Mouse (Mus musculus) lung, postnatal 0 days (tissue): ENCODE results near the gene Serinc3. TPM values are rescaled to one million over a fixed set of nuclear protein-coding genes. Genes with fewer than 3 reads are reported as not detected.
A peak's percentile ranks its signal among the peaks of the same experiment; 100 is the strongest.

Experiments used
- ATAC-seq: fragments of 200-750 bp; cut with Nextera tagmentation; 2 replicates; pipeline ENCODE4 v1.8.0; 2017; ENCODE audit warnings: moderate library complexity
- DNase-seq: peaks from one replicate; pipeline ENCODE4 v3.0.0-alpha.2; 2016; ENCODE audit warnings: low spot score
- H3K27ac ChIP-seq: fragments of 300-500 bp; sonication (generic); 2 replicates; pipeline ENCODE4 v1.5.1; 2014; ENCODE audit warnings: antibody characterized with exemption, mild to moderate bottlenecking, low read length, mixed read lengths
- H3K27me3 ChIP-seq: fragments of 300-500 bp; sonication (generic); replicated peaks from 2 replicates; pipeline ENCODE4 v1.6.1; 2014; ENCODE audit warnings: low read length, mixed read lengths; ENCODE audit not compliant: insufficient read depth
- H3K36me3 ChIP-seq: fragments of 300-500 bp; sonication (generic); 2 replicates; pipeline ENCODE4 v1.6.1; 2014; ENCODE audit warnings: low read length, mixed read lengths; ENCODE audit not compliant: insufficient read depth
- H3K4me1 ChIP-seq: fragments of 300-500 bp; sonication (generic); 2 replicates; pipeline ENCODE4 v1.6.1; 2014; ENCODE audit warnings: antibody characterized with exemption, low read depth, low read length, mixed read lengths; ENCODE audit not compliant: insufficient read depth
- H3K4me2 ChIP-seq: fragments of 300-500 bp; sonication (generic); replicated peaks from 2 replicates; pipeline ENCODE4 v1.6.1; 2014; ENCODE audit warnings: low read depth, mild to moderate bottlenecking, low read length, moderate library complexity, mixed read lengths
- H3K4me3 ChIP-seq: fragments of 300-500 bp; sonication (generic); 2 replicates; pipeline ENCODE4 v1.5.1; 2014; ENCODE audit warnings: low read depth, low read length
- H3K9ac ChIP-seq: fragments of 300-500 bp; sonication (generic); replicated peaks from 2 replicates; pipeline ENCODE4 v1.6.1; 2014; ENCODE audit warnings: low read depth, mild to moderate bottlenecking
- H3K9me3 ChIP-seq: fragments of 300-500 bp; sonication (generic); 2 replicates; pipeline ENCODE4 v1.6.1; 2016; ENCODE audit warnings: low read length, mixed read lengths
- CTCF ChIP-seq: IDR thresholded peaks from 2 replicates; pipeline ENCODE4 v1.5.1; 2016; ENCODE audit warnings: antibody characterized with exemption, mild to moderate bottlenecking
- EP300 ChIP-seq: IDR thresholded peaks from 2 replicates; pipeline ENCODE4 v1.6.1; 2016; ENCODE audit warnings: antibody characterized with exemption, mild to moderate bottlenecking, control low read depth
- whole genome bisulfite sequencing: fragments of 180-500 bp; shearing (Covaris S2); extraction: QIAGEN DNeasy Blood & Tissue Kit; methylation state at CpG from one replicate; pipeline ENCODE4 v1.1.7; 2014; 5-methylcytosine and 5-hydroxymethylcytosine counted together
- polyA plus RNA-seq: library from polyadenylated mRNA; unstranded; fragments of >200 nt; fragmentation: Nextera tagmentation; extraction: Ambion mirVana; gene quantifications from 2 replicates; pipeline ENCODE4 v1.2.1, GENCODE M21; 2015

The Serinc3 gene
- polyA plus RNA-seq, 1 experiment from 2014 or later: 106 TPM

DNA sequence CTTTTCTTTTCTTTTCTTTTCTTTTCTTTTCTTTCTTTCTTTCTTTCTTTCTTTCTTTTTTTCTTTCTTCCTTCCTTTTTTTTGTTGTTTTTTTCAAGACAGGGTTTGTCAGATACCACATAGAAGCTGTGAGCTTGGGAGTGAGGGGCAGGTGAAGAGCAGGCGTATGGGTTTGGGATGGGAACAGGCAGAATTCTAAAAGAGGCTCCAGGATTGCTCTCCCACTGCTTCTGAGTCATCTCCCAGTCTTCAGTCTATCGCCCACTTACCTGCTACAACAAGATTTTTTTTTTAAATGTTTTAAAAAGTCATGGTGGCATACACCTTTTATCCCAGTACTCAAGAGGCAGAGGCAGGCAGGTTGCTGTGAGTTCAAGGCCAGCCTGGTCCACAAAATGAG lies 66.9 kb downstream of the Serinc3 start:
- no peak for TF ChIP-seq EP300
- TF ChIP-seq CTCF: no peak
- ATAC-seq (no peak), DNase-seq (no peak)
- H3K4me1 ChIP-seq: no peaks in the 10 kb centered on the region
- no peaks in the 10 kb centered on the region for H3K27me3 ChIP-seq
- H3K9me3 ChIP-seq: no peaks in the 10 kb centered on the region
- no peak overlapping the region for H3K9ac ChIP-seq
- WGBS: 79% methylated on average over 2 of the region's 2 CpGs
- no peaks in the 10 kb centered on the region for H3K36me3 ChIP-seq
- H3K4me3 ChIP-seq: no peak overlapping the region
- H3K27ac ChIP-seq: no peak overlapping the region
- no peak overlapping the region for H3K4me2 ChIP-seq

DNA sequence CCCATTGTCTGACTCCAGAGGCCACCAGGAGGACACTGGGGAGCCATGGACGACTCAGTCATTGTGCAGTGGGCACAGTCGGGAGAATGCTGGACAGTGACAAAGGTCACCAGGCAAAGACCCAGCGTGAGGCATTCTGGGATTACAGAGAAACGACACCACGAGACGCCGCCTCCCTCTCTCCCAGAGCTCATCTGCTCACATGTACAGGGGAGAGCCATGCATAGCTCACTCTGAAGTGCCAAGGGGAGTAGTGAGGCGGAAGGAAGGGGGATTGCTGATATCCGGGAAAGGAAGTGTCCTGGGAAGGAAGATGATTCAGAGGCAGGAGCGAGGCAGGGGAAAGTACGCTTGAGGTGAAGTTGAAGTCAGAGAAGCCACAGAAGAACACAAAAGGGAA lies 69.7 kb downstream of the Serinc3 start:
- H3K4me2 ChIP-seq: no peak overlapping the region

GRCm38 (mm10) chr2:163574321-163574720 lies 70.6 kb downstream of the Serinc3 start:
- Histone ChIP-seq H3K27me3 (no peaks in the 10 kb centered on the region), H3K9ac (no peak overlapping the region), H3K4me1 (no peaks in the 10 kb centered on the region), H3K4me2 (no peak overlapping the region), H3K27ac (no peak overlapping the region), H3K4me3 (no peak overlapping the region), H3K9me3 (no peaks in the 10 kb centered on the region), H3K36me3 (no peaks in the 10 kb centered on the region)
- TF ChIP-seq CTCF (no peak), EP300 (no peak)
- no peak for DNase-seq
- ATAC-seq: no peak
- whole genome bisulfite sequencing: 87% methylated on average over 3 of the region's 3 CpGs

More for the DNA sequence above, 69.7 kb downstream of the Serinc3 start:
- no peaks in the 10 kb centered on the region for H3K9me3 ChIP-seq
- no peak for TF ChIP-seq EP300
- TF ChIP-seq CTCF: no peak
- H3K9ac ChIP-seq: no peak overlapping the region
- no peaks in the 10 kb centered on the region for H3K4me1 ChIP-seq
- peak; percentile 63; the same call in 1 of the 2 replicates for ATAC-seq
- no peaks in the 10 kb centered on the region for H3K36me3 ChIP-seq
- no peak overlapping the region for H3K27ac ChIP-seq
- no peaks in the 10 kb centered on the region for H3K27me3 ChIP-seq
- WGBS: 31% methylated on average over 11 of the region's 11 CpGs
- DNase-seq: no peak
- H3K4me3 ChIP-seq: no peak overlapping the region

Other genes with a start within 250 kb of the Serinc3 start
- 4.0 and 6.0 TPM in 2 replicates for gene Jph2, start 247.1 kb downstream of the Serinc3 start, polyA plus RNA-seq
- 73.8 and 74.6 TPM in 2 replicates for gene Oser1, start 220.4 kb downstream of the Serinc3 start, polyA plus RNA-seq
- 0.37 and 0.43 TPM in 2 replicates for gene Gdap1l1, start 206.7 kb downstream of the Serinc3 start, polyA plus RNA-seq
- 18.6 and 22.5 TPM in 2 replicates for gene Fitm2, start 172.5 kb downstream of the Serinc3 start, polyA plus RNA-seq
- 0.18 TPM in 1 of 2 replicates, not detected in the other for gene R3hdml, start 152.8 kb downstream of the Serinc3 start, polyA plus RNA-seq
- gene Hnf4a, start 138.3 kb downstream of the Serinc3 start, polyA plus RNA-seq: 0.23 TPM in 1 of 2 replicates, not detected in the other
- 17.2 and 20.0 TPM in 2 replicates for gene Ttpal, start 42.8 kb downstream of the Serinc3 start, polyA plus RNA-seq
- gene Pkig, start 13.3 kb upstream of the Serinc3 start, polyA plus RNA-seq: 95.2 and 106 TPM in 2 replicates
- 3.2 and 3.6 TPM in 2 replicates for gene Ada, start 105.1 kb upstream of the Serinc3 start, polyA plus RNA-seq
- gene Ccn5, start 175.7 kb upstream of the Serinc3 start, polyA plus RNA-seq: 2.4 and 2.7 TPM in 2 replicates
- not detected in 2 replicates for gene Kcnk15, start 208.5 kb upstream of the Serinc3 start, polyA plus RNA-seq